ENCODE assay signal across 10 mouse cellular contexts in genomic region chr15:97351016-97351415, GRCm38 (mm10).
A peak's percentile ranks its signal among the peaks of the same experiment; 100 is the strongest.
DNase-seq lines count a peak whose midpoint lies in the region; ATAC-seq and TF ChIP-seq lines count a peak whose summit lies in the region.
"Had no signal": no experiment of that assay in that cellular context is flagged by ENCODE, and none has a peak within 500 bp of the region (broad histone marks: within the 10 kb centered on the region; RNA-seq: fewer than 3 reads in every experiment).

No protein-coding gene starts in this region.

- intact Hi-C loops in left cerebral cortex, adult 2 months (cut with DNase I): no loop called here

- peak overlapping the region; percentile 8; the same call in 1 of the 2 replicates for H3K27ac ChIP-seq in left cerebral cortex, adult 2 months
- H3K27ac ChIP-seq in stomach, embryonic 15.5 days: peak overlapping the region; percentile 63
- H3K27ac ChIP-seq: liver, embryonic 14.5 days had no signal

- no peaks in the 10 kb centered on the region for H3K9me3 ChIP-seq in stomach, embryonic 15.5 days

- peak; percentile 38 for DNase-seq in layer of hippocampus, adult 11-12 months (ENCODE audit: low spot score)
- no peak for DNase-seq in layer of hippocampus, postnatal 25 days (ENCODE audit: extremely low spot score in 1 of 2, low spot score in 1 of 2)
- DNase-seq in adrenal gland, postnatal 25 days: peak; percentile 20
- peak in 1 of 2 experiments; percentile 23 for DNase-seq in left cerebral cortex, adult 2 months (ENCODE audit: extremely low spot score in 1 of 2, low spot score in 2 of 2)
- DNase-seq in urinary bladder, postnatal 25 days (ENCODE audit: low spot score): no peak
- no peak for DNase-seq in MN1 (ENCODE audit: low spot score)

- WGBS in stomach, embryonic 15.5 days: 40% methylated on average over 8 of the region's 8 CpGs

- H3K9ac ChIP-seq in stomach, embryonic 15.5 days: no peak overlapping the region
- H3K9ac ChIP-seq: liver, embryonic 14.5 days had no signal

- no peak for TF ChIP-seq CTCF in left cerebral cortex, adult 2 months (IDR thresholded peaks at IDR 0.05)

- no peak overlapping the region for H3K4me2 ChIP-seq in stomach, embryonic 15.5 days

- no peaks in the 10 kb centered on the region for H3K36me3 ChIP-seq in stomach, embryonic 15.5 days

- peak; percentile 62 for ATAC-seq in granulocyte monocyte progenitor cell, adult 5-6 weeks (replicated peaks; ENCODE audit: poor library complexity, severe bottlenecking)
- ATAC-seq in stomach, embryonic 15.5 days (ENCODE audit: insufficient read depth, low FRiP score, low read depth): 0 out of 2 replicates have a peak, but pooled peaks have one; percentile 22

- no peaks in the 10 kb centered on the region for H3K27me3 ChIP-seq in stomach, embryonic 15.5 days (replicated peaks)

- no peak overlapping the region for H3K4me3 ChIP-seq in left cerebral cortex, adult 2 months
- no peak overlapping the region for H3K4me3 ChIP-seq in stomach, embryonic 15.5 days (replicated peaks)
- H3K4me3 ChIP-seq: erythroblast, embryonic 14.5 days had no signal

- peaks cover 9% of the 10 kb centered on the region; the same call in 1 of the 2 replicates for H3K4me1 ChIP-seq in stomach, embryonic 15.5 days

Comparison
In these comparisons a context has a peak if more than half of its experiments do, and no peak if none do; other contexts are left out.
1. DNase-seq: peak in layer of hippocampus, adult 11-12 months (single experiment) and adrenal gland, postnatal 25 days (single experiment); none in layer of hippocampus, postnatal 25 days (0 of 2), urinary bladder, postnatal 25 days (single experiment) and MN1 (single experiment).